Mouse (Mus musculus) liver, embryonic 12.5 days (tissue): ENCODE data around the gene Prrt1. TPM values are rescaled to one million over a fixed set of nuclear protein-coding genes. Genes with fewer than 3 reads are reported as not detected.
A peak's percentile ranks its signal among the peaks of the same experiment; 100 is the strongest.

Source experiments
- ATAC-seq: fragments of 200-750 bp; cut with Nextera tagmentation; 2 replicates; pipeline ENCODE4 v1.8.0; 2017; ENCODE audit warnings: moderate number of reproducible peaks, mild to moderate bottlenecking, moderate library complexity
- H3K27ac ChIP-seq: fragments of 300-500 bp; sonication (generic); 2 replicates; pipeline ENCODE4 v1.5.1; 2016; ENCODE audit warnings: mild to moderate bottlenecking
- H3K27me3 ChIP-seq: fragments of 300-500 bp; sonication (generic); replicated peaks from 2 replicates; pipeline ENCODE4 v1.6.1; 2016; ENCODE audit warnings: mild to moderate bottlenecking, moderate library complexity
- H3K36me3 ChIP-seq: fragments of 300-500 bp; sonication (generic); 2 replicates; pipeline ENCODE4 v1.6.1; 2016; ENCODE audit warnings: mild to moderate bottlenecking, moderate library complexity
- H3K4me1 ChIP-seq: fragments of 300-500 bp; sonication (generic); 2 replicates; pipeline ENCODE4 v1.6.1; 2016
- H3K4me2 ChIP-seq: fragments of 300-500 bp; sonication (generic); 2 replicates; pipeline ENCODE4 v1.6.1; 2016; ENCODE audit warnings: mild to moderate bottlenecking, moderate library complexity
- H3K4me3 ChIP-seq: fragments of 300-500 bp; sonication (generic); 2 replicates; pipeline ENCODE4 v1.5.1; 2016; ENCODE audit warnings: mild to moderate bottlenecking, moderate library complexity
- H3K9ac ChIP-seq: fragments of 300-500 bp; sonication (generic); 2 replicates; pipeline ENCODE4 v1.6.1; 2016; ENCODE audit warnings: mild to moderate bottlenecking, moderate library complexity
- H3K9me3 ChIP-seq: fragments of 300-500 bp; sonication (generic); replicated peaks from 2 replicates; pipeline ENCODE4 v1.6.1; 2016; ENCODE audit warnings: mild to moderate bottlenecking, moderate library complexity
- WGBS: fragments of 180-500 bp; shearing (Covaris S2); methylation state at CpG from one replicate; pipeline ENCODE4 v1.1.7; 2016; ENCODE audit not compliant: insufficient replicate concordance; 5-methylcytosine and 5-hydroxymethylcytosine counted together
- polyA plus RNA-seq: library from polyadenylated mRNA; unstranded; fragments of >200 nt; fragmentation: Nextera tagmentation; extraction: Ambion mirVana; gene quantifications from 2 replicates; pipeline ENCODE4 v1.2.1, GENCODE M21; 2016

Prrt1 gene
- polyA plus RNA-seq, 1 experiment from 2014 or later = not detected

DNA sequence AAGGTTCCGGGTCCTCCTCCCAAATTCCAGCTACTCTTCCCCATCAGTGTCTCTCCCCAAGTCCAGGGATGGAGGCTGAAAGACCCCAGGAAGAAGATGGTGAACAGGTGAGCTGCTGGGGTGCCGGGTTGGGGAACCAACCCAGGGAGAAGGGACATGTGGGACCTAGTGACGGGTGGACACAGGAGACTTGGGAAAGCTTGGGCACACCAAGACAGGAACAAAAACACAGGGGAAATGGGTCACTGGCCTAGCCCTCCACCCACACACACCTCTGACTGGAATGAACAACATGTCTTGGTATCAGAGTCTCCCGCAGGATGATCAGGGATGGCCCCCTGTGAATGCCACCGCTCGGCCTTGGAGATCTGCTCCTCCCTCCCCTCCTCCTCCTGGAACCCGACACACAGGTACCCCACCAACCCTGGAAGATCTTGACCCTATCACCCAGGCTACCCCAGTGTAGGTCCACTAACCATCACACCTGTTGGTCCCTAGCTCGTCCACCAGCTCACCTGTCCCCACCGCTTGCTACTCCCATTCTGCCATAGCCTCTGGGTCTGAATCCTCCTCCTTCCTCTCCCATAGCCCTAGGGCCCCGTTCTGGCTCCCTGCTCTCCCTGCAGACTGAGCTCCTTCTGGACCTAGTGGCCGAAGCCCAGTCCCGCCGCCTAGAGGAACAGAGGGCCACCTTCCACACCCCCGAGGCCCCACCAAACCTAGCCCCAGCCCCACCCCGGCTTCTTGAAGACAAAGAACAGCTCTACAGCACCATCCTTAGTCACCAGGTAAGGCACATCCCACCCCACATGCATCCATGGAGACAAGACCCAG is 39.0 kb upstream of the Prrt1 start:
- peaks cover 86% of the 10 kb centered on the region for H3K4me1 ChIP-seq

DNA sequence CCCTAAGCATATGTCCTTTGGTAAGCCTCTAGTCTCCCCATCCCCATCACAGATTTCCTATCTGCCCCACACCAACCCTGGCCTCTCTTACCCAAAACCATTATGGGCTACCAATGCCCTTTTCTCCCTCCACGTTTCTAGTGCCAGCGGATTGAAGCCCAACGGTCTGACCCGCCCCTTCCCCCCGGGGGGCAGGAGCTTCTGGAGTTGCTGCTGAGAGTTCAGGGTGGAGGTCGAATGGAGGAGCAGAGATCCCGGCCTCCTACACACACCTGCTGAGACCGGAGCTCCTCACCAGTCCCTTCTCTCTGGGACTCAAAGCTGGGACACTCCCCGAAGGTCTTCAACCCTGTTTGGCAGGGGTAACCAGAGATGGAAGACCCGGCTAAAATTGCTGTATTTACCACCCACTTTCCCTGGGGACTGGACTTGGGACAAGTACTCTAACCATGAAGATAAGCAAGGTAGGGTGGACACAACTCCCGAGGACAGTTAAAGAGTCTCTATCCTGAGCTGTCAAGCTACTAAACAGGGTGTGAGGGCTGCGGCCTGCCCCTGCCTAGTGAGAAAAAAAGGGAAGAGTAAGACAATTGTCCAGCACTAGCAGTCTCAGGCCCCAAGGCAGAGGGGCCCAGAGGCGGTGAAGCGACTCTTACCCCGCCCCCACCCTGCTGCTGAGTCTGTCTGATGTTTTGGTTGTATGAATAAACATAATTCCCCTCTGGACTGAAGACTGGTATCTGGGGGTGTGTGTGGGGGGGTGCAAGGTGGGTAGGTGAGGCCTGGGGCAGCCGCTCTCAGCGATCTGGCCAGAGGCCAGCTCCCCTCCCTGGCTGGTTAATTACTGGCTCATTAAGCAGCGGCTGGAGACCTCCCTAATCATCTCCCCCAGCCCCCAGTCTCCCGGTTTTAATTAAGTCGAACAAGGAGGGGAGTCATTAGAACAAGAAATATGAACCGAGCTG is 38.0 kb upstream of the Prrt1 start, which contains the start of gene Pbx2:
TSS of gene Pbx2 (plus strand) at position 238 of the 965 bp plus-strand sequence.
- Histone ChIP-seq H3K36me3 (peaks cover 28% of the 10 kb centered on the region), H3K9me3 (no peaks in the 10 kb centered on the region), H3K27ac (peak within 1 kb of the TSS; percentile 89), H3K4me3 (peak within 1 kb of the TSS; percentile 92), H3K4me1 (peaks cover 89% of the 10 kb centered on the region), H3K9ac (peak within 1 kb of the TSS; percentile 97), H3K27me3 (no peaks in the 10 kb centered on the region), H3K4me2 (peak within 1 kb of the TSS; percentile 99)
- WGBS = 5% methylated on average over 21 of the region's 21 CpGs
- ATAC-seq = no peak

More for the DNA sequence above, 39.0 kb upstream of the Prrt1 start:
- Histone ChIP-seq H3K27ac (peak overlapping the region; percentile 89), H3K27me3 (peaks cover 7% of the 10 kb centered on the region), H3K9me3 (no peaks in the 10 kb centered on the region), H3K9ac (peak overlapping the region; percentile 97), H3K4me3 (peak overlapping the region; percentile 92), H3K36me3 (peaks cover 19% of the 10 kb centered on the region), H3K4me2 (peak overlapping the region; percentile 99)
- ATAC-seq = no peak
- WGBS = 43% methylated on average over 15 of the region's 15 CpGs

DNA sequence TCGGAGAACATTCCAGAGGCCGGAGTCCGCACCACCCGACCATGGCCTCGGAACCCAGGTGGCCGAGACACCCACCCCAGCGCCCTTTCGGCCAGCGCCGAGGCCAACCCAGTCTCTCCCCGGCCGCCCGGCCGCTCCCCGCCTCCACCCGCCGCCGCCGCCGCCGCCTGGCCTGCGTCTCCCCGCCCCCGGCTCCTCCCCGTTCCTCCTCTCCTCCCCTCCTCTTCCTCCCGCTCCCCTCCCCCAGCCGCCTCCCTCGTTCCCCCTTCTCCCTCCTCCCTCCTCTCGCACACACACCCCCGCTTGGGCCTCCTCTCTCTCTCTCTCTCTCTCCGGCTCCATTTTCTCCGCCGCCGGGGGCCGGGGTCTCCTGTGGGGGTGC is 37.3 kb upstream of the Prrt1 start:
- 2% methylated on average over 20 of the region's 35 CpGs for WGBS
- Histone ChIP-seq H3K4me1 (peaks cover 88% of the 10 kb centered on the region), H3K9me3 (no peaks in the 10 kb centered on the region), H3K9ac (peak overlapping the region; percentile 97), H3K36me3 (peaks cover 28% of the 10 kb centered on the region), H3K27ac (peak overlapping the region; percentile 89), H3K4me3 (peak overlapping the region; percentile 92), H3K4me2 (peak overlapping the region; percentile 99), H3K27me3 (no peaks in the 10 kb centered on the region)
- peak; percentile 66 for ATAC-seq

DNA sequence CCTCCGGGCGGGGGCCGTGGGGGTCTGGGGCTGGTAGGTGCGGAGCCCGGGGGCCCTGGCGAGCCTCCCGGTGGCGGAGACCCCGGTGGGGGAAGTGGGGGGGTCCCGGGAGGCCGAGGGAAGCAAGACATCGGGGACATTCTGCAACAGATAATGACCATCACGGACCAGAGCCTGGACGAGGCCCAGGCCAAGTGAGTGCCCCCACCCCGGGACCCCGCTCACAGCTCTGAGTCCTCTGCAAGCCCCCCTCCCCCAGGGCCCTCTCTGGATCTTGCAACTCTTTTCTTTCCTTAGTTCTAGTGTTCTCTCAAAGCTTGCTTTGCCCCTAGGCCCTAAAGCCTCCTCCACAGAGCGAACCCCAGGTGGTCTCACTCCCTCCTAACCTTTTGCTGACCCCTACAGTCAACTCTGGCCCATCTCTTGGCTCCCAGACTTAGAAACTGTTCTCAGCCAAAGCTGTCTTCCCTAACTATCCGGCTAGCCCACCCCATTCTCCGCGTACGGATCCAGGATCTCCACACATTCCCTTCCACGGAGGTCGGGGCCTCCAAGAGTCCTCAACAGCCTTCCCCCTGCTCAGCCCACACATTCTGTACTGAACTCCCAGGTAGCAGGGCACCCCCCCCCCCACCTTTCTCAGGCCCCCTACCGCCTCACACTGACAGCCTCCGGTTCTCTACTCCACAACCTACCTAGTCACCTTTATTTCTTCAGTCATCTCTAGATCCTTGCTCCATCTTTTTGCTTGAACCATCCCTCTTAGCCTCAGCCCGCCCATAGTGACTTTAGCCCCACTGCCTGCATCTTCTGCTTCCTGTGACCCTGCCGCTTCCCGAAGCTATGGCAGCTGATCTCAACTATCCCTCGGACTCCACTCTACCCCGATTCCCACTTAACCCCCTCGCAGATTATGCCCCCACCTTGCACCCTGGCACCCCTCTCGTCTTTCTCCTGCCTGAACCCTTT is 36.5 kb upstream of the Prrt1 start:
- Histone ChIP-seq H3K27me3 (no peaks in the 10 kb centered on the region), H3K36me3 (peaks cover 28% of the 10 kb centered on the region), H3K9ac (peak overlapping the region; percentile 97), H3K9me3 (no peaks in the 10 kb centered on the region), H3K27ac (peak overlapping the region; percentile 89), H3K4me1 (peaks cover 93% of the 10 kb centered on the region), H3K4me2 (peak overlapping the region; percentile 99), H3K4me3 (peak overlapping the region; percentile 92)
- peak; percentile 1; the same call in 1 of the 2 replicates for ATAC-seq
- 4% methylated on average over 32 of the region's 32 CpGs for WGBS

DNA sequence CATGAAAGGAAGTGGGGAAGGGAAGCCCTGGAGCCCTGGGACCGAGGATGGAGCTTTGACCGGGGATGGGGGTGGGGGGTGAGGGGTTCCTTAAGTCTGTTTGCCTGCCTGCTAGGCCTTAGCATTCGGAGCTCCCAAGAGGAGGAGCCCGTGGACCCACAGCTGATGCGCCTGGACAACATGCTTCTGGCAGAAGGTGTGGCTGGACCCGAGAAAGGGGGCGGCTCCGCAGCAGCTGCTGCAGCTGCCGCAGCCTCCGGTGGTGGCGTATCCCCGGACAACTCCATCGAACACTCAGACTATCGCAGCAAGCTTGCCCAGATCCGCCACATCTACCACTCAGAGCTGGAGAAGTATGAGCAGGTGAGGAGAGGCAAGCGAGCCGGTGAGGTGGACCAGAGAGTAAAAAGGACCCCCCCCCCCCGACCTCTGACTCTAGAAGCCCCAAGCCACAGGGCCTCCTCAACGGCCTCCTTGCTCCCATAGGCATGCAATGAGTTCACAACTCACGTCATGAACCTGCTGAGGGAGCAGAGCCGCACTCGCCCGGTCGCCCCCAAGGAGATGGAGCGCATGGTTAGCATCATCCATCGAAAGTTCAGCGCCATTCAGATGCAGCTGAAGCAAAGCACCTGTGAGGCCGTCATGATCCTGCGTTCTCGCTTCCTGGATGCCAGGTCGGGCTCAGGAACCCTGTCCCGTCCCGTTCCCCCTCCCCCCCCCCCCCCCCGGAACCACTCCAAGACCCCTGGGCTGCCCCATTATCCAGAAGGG is 35.4 kb upstream of the Prrt1 start:
- H3K27ac ChIP-seq = peak overlapping the region; percentile 89
- peaks cover 91% of the 10 kb centered on the region for H3K4me1 ChIP-seq
- 71% methylated on average over 34 of the region's 34 CpGs for WGBS
- peak overlapping the region; percentile 99 for H3K4me2 ChIP-seq
- no peak for ATAC-seq
- H3K9ac ChIP-seq = peak overlapping the region; percentile 97
- H3K27me3 ChIP-seq = no peaks in the 10 kb centered on the region
- H3K4me3 ChIP-seq = peak overlapping the region; percentile 92
- H3K9me3 ChIP-seq = no peaks in the 10 kb centered on the region
- peaks cover 28% of the 10 kb centered on the region for H3K36me3 ChIP-seq

DNA sequence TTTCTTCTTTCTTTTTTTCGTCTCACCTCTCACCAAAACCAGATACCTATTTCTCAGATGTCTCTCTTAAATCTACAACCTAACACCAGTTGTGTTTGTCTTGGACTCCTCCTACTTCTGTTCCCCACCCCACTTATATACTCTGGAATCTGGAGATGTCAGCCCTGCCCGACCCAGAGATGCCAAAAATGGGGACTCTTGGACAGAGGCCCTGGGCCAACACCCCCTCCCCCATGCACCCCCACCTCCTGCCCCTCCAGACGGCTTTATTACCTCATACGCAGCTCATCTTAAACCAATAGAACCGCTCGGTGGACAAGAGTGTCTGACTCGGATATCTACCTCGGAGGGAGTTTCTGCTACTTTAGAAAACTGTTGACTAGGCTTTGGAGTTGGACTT is 33.2 kb upstream of the Prrt1 start:
- H3K27ac ChIP-seq = no peak overlapping the region

DNA sequence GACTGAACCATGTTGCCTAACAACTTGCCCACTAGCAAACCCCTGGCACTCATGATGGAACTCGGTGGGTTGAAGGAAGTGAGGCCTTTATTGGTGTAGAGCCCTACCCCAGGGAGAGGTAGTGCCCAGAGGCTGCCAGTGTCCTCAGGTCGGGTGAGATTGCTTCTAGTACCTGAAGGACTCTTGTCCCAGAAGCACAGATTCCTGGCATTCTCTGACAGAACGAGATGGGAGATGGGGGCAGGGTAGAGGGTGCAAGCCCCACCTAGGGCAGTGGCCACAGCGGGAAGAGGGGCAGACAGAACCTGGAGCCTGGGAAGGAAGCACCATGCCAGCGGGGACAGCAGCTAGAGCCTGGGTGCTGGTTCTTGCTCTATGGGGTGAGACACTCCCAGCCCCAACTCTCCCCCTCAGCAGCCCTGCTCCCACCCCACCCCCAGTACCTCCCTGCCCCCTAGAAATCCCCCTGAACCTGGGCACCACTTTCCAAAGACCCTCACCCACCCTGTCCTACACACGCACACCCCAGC is 31.7 kb upstream of the Prrt1 start, which contains the start of gene Ager:
TSS of gene Ager (plus strand) at position 297 of the 530 bp plus-strand sequence.
- Histone ChIP-seq H3K9me3 (no peaks in the 10 kb centered on the region), H3K27me3 (no peaks in the 10 kb centered on the region), H3K4me2 (no peak within 1 kb of the TSS), H3K9ac (peak within 1 kb of the TSS; percentile 40), H3K36me3 (peaks cover 55% of the 10 kb centered on the region), H3K4me3 (no peak within 1 kb of the TSS), H3K27ac (0 out of 2 replicates have a peak within 1 kb of the TSS, but pooled peaks have one; percentile 11), H3K4me1 (peaks cover 78% of the 10 kb centered on the region)
- ATAC-seq = no peak
- 25% methylated on average over 6 of the region's 6 CpGs for WGBS

More for the DNA sequence above, 33.2 kb upstream of the Prrt1 start:
- Histone ChIP-seq H3K36me3 (peaks cover 43% of the 10 kb centered on the region), H3K27me3 (no peaks in the 10 kb centered on the region), H3K4me2 (no peak overlapping the region), H3K9me3 (no peaks in the 10 kb centered on the region), H3K4me1 (peaks cover 79% of the 10 kb centered on the region), H3K9ac (no peak overlapping the region), H3K4me3 (no peak overlapping the region)
- 73% methylated on average over 8 of the region's 8 CpGs for WGBS
- no peak for ATAC-seq

DNA sequence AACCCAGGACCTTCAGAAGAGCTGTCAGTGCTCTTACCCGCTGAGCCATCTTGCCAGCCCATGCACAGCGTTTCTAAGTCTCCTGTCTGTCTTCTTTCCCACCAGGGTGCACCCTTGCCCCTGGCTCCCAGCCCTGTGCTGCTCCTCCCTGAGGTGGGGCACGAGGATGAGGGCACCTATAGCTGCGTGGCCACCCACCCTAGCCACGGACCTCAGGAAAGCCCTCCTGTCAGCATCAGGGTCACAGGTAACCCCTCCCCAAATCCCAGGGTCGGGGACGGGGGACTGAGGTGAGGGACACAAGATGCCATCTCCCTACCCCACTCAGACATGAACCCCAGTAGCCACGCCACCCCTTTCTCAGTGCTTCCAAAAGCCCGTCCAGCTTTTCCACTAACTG is 29.4 kb upstream of the Prrt1 start:
- peaks cover 65% of the 10 kb centered on the region for H3K4me1 ChIP-seq
- no peaks in the 10 kb centered on the region for H3K27me3 ChIP-seq
- H3K36me3 ChIP-seq = peaks cover 41% of the 10 kb centered on the region
- 76% methylated on average over 9 of the region's 9 CpGs for WGBS
- no peak overlapping the region for H3K27ac ChIP-seq
- no peak overlapping the region for H3K4me3 ChIP-seq
- no peak overlapping the region for H3K4me2 ChIP-seq
- no peak for ATAC-seq
- H3K9ac ChIP-seq = no peak overlapping the region
- no peaks in the 10 kb centered on the region for H3K9me3 ChIP-seq

DNA sequence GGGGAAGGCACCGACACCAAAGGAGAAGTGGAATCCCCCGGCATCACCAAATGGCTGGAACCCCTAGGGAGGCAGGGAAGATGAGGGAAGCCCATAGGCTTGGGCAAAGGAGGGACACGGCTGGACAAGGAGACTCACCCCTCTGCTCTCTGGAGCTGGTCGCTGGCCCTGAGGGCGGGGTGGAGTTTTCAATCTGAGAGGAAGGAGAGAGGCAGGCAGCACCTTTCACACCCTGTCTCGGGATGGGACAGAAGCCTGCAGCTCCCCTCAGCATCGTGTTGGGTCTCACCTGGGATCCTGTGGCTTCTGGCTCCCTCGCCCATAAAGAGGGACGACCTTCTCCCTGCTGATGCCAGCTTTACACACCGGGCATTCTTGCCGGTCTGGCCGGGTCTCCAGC is 27.5 kb upstream of the Prrt1 start:
- Histone ChIP-seq H3K9ac (no peak overlapping the region), H3K4me1 (peaks cover 59% of the 10 kb centered on the region), H3K27me3 (no peaks in the 10 kb centered on the region), H3K4me3 (peak overlapping the region; percentile 98; the same call in 1 of the 2 replicates), H3K9me3 (no peaks in the 10 kb centered on the region), H3K27ac (no peak overlapping the region; the same call in 1 of the 2 replicates), H3K36me3 (peaks cover 27% of the 10 kb centered on the region), H3K4me2 (peak overlapping the region; percentile 94)
- ATAC-seq = no peak
- 88% methylated on average over 12 of the region's 12 CpGs for WGBS

DNA sequence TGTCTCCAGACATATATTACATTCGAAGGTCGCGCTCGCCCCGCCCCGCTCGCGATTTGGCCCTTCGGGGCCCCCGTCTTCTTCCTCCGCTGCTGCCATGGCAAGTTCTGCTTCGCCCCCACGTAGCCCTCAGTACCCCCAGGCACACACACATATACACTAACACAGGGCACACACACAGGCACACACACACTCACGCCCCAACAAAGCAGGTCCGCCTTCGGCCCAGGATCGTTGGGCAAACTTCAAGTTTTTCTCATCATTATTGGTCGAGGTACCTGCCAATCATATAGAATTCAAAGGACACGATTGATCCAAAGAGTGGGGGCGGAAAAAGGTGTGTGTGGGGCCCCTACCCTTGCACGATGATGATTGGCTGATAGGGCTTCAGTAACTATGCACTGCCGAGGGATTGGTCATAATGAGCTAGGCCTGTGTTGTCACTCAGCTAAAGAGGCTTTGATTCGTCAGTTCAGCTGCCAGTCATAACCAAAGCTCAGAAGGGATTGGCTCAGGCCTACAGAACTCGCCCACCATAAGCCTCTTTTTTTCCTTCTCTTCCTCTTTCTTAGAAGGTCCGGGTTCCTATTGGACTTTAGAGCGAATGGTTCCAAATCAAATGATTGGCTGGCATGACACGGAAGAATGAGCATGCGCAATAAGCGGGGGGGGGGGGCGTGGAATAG is 25.8 kb upstream of the Prrt1 start, which contains the start of gene Rnf5:
TSS of gene Rnf5 (minus strand) at position 316 of the 686 bp plus-strand sequence.
- peaks cover 36% of the 10 kb centered on the region for H3K36me3 ChIP-seq
- H3K4me1 ChIP-seq = peaks cover 61% of the 10 kb centered on the region
- no peaks in the 10 kb centered on the region for H3K9me3 ChIP-seq
- under 1% methylated on average over 30 of the region's 30 CpGs for WGBS
- peak within 1 kb of the TSS; percentile 94 for H3K4me2 ChIP-seq
- H3K4me3 ChIP-seq = peak within 1 kb of the TSS; percentile 98
- H3K27me3 ChIP-seq = no peaks in the 10 kb centered on the region
- ATAC-seq = peak; percentile 92
- H3K27ac ChIP-seq = peak within 1 kb of the TSS; percentile 91
- peak within 1 kb of the TSS; percentile 99 for H3K9ac ChIP-seq
